Mouse (Mus musculus) urinary bladder, adult 18-20 months (tissue): ENCODE data around the gene Ensa.
A peak's percentile ranks its signal among the peaks of the same experiment; 100 is the strongest.
"Not testable (repeated sequence)": the region's sequence is repeated elsewhere in the genome, so short reads cannot be mapped to it uniquely, and the experiment has no call there.

ENCODE experiments used
- DNase-seq, 2 experiments: peaks; one replicate each; pipeline ENCODE4 v3.0.0; 2022; ENCODE audit warnings: low spot score in 2 of 2, mixed read lengths in 2 of 2

The Ensa gene

GRCm38 (mm10) chr3:95662724-95663449 is 38.1 kb downstream of the Ensa start:
- no peak for DNase-seq

- no peak for DNase-seq
Observed at GRCm38 (mm10) chr3:95663486-95663885, 38.7 kb downstream of the Ensa start.

- no peak for DNase-seq
Observed at GRCm38 (mm10) chr3:95663969-95664608, 39.3 kb downstream of the Ensa start.

GRCm38 (mm10) chr3:95664940-95665352 is 40.2 kb downstream of the Ensa start:
- DNase-seq = no peak

- DNase-seq = peak in 1 of 2 experiments; percentile 74
Observed at GRCm38 (mm10) chr3:95666124-95666844, 41.5 kb downstream of the Ensa start.

- no peak for DNase-seq
Observed at GRCm38 (mm10) chr3:95667521-95667920, 42.7 kb downstream of the Ensa start.

GRCm38 (mm10) chr3:95668026-95668425 is 43.2 kb downstream of the Ensa start:
- peak in 1 of 2 experiments; percentile 77 for DNase-seq

GRCm38 (mm10) chr3:95668589-95669308 is 44.0 kb downstream of the Ensa start:
- DNase-seq = no peak

GRCm38 (mm10) chr3:95669309-95669665 is 44.5 kb downstream of the Ensa start:
- no peak for DNase-seq

- not testable (repeated sequence) for DNase-seq
Observed at GRCm38 (mm10) chr3:95670419-95670818, 45.6 kb downstream of the Ensa start.

- no peak for DNase-seq
Observed at GRCm38 (mm10) chr3:95671201-95671600, 46.4 kb downstream of the Ensa start.

- no peak for DNase-seq
Observed at GRCm38 (mm10) chr3:95672461-95672860, 47.7 kb downstream of the Ensa start.

GRCm38 (mm10) chr3:95672861-95673706 is 48.3 kb downstream of the Ensa start:
- DNase-seq = no peak

GRCm38 (mm10) chr3:95673707-95674211 is 49.0 kb downstream of the Ensa start:
- no peak for DNase-seq

- peak in 1 of 2 experiments; percentile 81 for DNase-seq
Observed at GRCm38 (mm10) chr3:95674236-95674635, 49.4 kb downstream of the Ensa start.

GRCm38 (mm10) chr3:95674812-95675211 is 50.0 kb downstream of the Ensa start:
- no peak for DNase-seq

GRCm38 (mm10) chr3:95675301-95676092 is 50.7 kb downstream of the Ensa start:
- DNase-seq = peak; percentile 57 to 85

- DNase-seq = peak in 1 of 2 experiments; percentile 62
Observed at GRCm38 (mm10) chr3:95676745-95677419, 52.1 kb downstream of the Ensa start.

GRCm38 (mm10) chr3:95677420-95678090 is 52.8 kb downstream of the Ensa start:
- no peak for DNase-seq
